Mouse (Mus musculus) kidney, embryonic 15.5 days (tissue): ENCODE data around the gene Pcsk4. TPM values are rescaled to one million over a fixed set of nuclear protein-coding genes. Genes with fewer than 3 reads are reported as not detected.

ENCODE experiments used
- ATAC-seq: fragments of 200-750 bp; cut with Nextera tagmentation; replicated peaks from 2 replicates; pipeline ENCODE4 v1.8.0; 2017; ENCODE audit warnings: moderate TSS enrichment; ENCODE audit not compliant: low FRiP score
- H3K27ac ChIP-seq: fragments of 300-500 bp; sonication (generic); 2 replicates; pipeline ENCODE4 v1.5.1; 2015; ENCODE audit warnings: mild to moderate bottlenecking, inconsistent platforms
- H3K27me3 ChIP-seq: fragments of 300-500 bp; sonication (generic); 2 replicates; pipeline ENCODE4 v1.6.1; 2015; ENCODE audit warnings: inconsistent platforms
- H3K36me3 ChIP-seq: fragments of 300-500 bp; sonication (generic); 2 replicates; pipeline ENCODE4 v1.6.1; 2015; ENCODE audit warnings: inconsistent platforms
- H3K4me1 ChIP-seq: fragments of 300-500 bp; sonication (generic); 2 replicates; pipeline ENCODE4 v1.6.1; 2015; ENCODE audit warnings: inconsistent platforms
- H3K4me2 ChIP-seq: fragments of 300-500 bp; sonication (generic); 2 replicates; pipeline ENCODE4 v1.6.1; 2015; ENCODE audit warnings: moderate library complexity, mild to moderate bottlenecking, inconsistent platforms
- H3K4me3 ChIP-seq: fragments of 300-500 bp; sonication (generic); replicated peaks from 2 replicates; pipeline ENCODE4 v1.5.1; 2015; ENCODE audit warnings: mild to moderate bottlenecking, inconsistent platforms
- H3K9ac ChIP-seq: fragments of 300-500 bp; sonication (generic); 2 replicates; pipeline ENCODE4 v1.6.1; 2015; ENCODE audit warnings: mild to moderate bottlenecking, inconsistent platforms
- H3K9me3 ChIP-seq: fragments of 300-500 bp; sonication (generic); replicated peaks from 2 replicates; pipeline ENCODE4 v1.6.1; 2016; ENCODE audit warnings: inconsistent platforms
- WGBS: fragments of 180-500 bp; shearing (Covaris S2); methylation state at CpG from one replicate; pipeline ENCODE4 v1.1.7; 2015; ENCODE audit warnings: mixed read lengths; 5-methylcytosine and 5-hydroxymethylcytosine counted together
- polyA plus RNA-seq: library from polyadenylated mRNA; unstranded; fragments of >200 nt; fragmentation: Nextera tagmentation; extraction: Ambion mirVana; gene quantifications from 2 replicates; pipeline ENCODE4 v1.2.1, GENCODE M21; 2015

The Pcsk4 gene
- 5.8 and 9.1 TPM in 2 replicates for polyA plus RNA-seq

- ATAC-seq, result peak; percentile 95
- Histone ChIP-seq H3K27me3 (peaks cover 24% of the 10 kb centered on the region), H3K27ac (peak within 1 kb of the TSS; percentile 29), H3K4me3 (peak within 1 kb of the TSS; percentile 54), H3K9ac (peak within 1 kb of the TSS; percentile 47), H3K36me3 (no peaks in the 10 kb centered on the region), H3K4me2 (peak within 1 kb of the TSS; percentile 89), H3K9me3 (no peaks in the 10 kb centered on the region), H3K4me1 (peaks cover 31% of the 10 kb centered on the region)
- WGBS, result 4% methylated on average over 36 of the region's 36 CpGs
Observed at GRCm38 (mm10) chr10:80329273-80330081, at the start of gene Pcsk4, which contains the start of gene Reep6. Gene Pcsk4, minus strand, starts transcription at chr10:80329498. Gene Reep6, plus strand, starts transcription at chr10:80329953.

- H3K27me3 ChIP-seq, result no peaks in the 10 kb centered on the region
- H3K4me1 ChIP-seq, result peaks cover 14% of the 10 kb centered on the region
- H3K4me2 ChIP-seq, result no peak overlapping the region
- ATAC-seq, result no peak
- H3K36me3 ChIP-seq, result peaks cover 34% of the 10 kb centered on the region
- no peak overlapping the region for H3K4me3 ChIP-seq
- H3K27ac ChIP-seq, result no peak overlapping the region
- WGBS, result 54% methylated on average over 10 of the region's 10 CpGs
- no peak overlapping the region for H3K9ac ChIP-seq
- H3K9me3 ChIP-seq, result no peaks in the 10 kb centered on the region
Observed at GRCm38 (mm10) chr10:80377716-80378115, 48.4 kb upstream of the Pcsk4 start.

DNA sequence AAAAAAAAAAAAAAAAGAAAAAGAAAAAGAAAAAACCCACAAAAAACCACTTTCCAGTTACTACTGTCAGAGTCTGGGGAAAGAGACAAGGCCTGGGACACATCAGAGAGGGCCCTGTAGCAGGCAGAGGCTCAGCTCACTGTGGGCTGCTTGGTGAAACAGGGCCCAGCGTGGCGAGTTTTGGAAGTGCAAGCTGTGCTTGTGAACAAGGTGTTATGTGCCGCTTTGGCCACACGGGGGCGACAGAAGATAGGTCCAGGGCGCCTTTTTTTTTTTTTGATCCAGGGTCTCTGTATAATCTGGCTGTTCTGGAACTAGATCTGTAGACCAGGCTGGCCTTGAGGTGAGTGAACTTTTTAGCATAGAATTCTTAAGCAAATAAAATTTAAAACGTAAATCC is 46.9 kb upstream of the Pcsk4 start:
- 2% methylated on average over 7 of the region's 7 CpGs for WGBS
- no peak overlapping the region for H3K4me3 ChIP-seq
- H3K4me1 ChIP-seq, result peaks cover 20% of the 10 kb centered on the region
- H3K27ac ChIP-seq, result no peak overlapping the region
- H3K4me2 ChIP-seq, result no peak overlapping the region
- H3K36me3 ChIP-seq, result peaks cover 18% of the 10 kb centered on the region
- no peaks in the 10 kb centered on the region for H3K27me3 ChIP-seq
- 0 out of 2 replicates have a peak, but pooled peaks have one; percentile 40 for ATAC-seq
- H3K9me3 ChIP-seq, result no peaks in the 10 kb centered on the region
- H3K9ac ChIP-seq, result no peak overlapping the region

DNA sequence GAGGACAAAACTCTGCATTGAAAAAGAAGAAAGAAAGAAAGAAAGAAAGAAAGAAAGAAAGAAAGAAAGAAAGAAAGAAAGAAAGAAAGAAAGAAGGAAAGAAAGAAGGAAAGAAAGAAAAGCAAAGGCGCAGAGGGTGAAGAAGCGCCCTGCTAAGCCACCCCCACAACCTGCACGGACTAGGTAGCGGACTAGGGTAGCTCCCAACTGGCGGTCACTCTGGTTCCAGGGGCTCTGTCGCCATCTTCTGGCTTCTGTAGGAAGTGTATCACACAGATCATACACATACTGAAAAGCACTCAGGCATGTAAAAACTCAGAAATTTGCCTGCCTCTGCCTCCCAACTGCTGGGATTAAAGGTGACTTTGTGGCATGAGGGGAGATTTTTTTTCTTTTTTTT is 44.8 kb upstream of the Pcsk4 start:
- no peak overlapping the region for H3K27ac ChIP-seq
- ATAC-seq, result no peak

DNA sequence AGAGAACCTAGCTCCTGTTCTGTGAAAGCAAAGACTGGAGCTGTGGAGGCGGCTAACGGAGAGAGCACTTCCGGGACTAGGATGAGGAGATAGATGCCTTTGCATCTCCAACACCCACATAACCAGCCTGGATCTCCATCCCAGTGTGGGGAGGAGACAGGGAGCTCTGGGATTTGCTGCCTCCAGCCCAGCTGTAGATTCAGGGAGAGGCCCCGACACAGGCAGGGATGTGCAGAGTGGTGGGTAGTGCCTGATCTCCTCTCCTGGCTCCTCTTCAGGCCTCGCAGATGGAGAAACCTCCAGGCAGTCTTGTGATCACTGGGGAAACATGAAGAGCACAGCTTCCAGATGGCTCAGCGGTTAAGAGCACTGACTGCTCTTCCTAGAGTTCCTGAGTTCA is 43.4 kb upstream of the Pcsk4 start:
- no peak overlapping the region for H3K9ac ChIP-seq
- H3K4me2 ChIP-seq, result no peak overlapping the region
- no peak overlapping the region for H3K27ac ChIP-seq
- H3K27me3 ChIP-seq, result no peaks in the 10 kb centered on the region
- no peak for ATAC-seq
- 81% methylated on average over 6 of the region's 6 CpGs for WGBS
- 0 out of 2 replicates have a peak, but pooled peaks cover 3% of the 10 kb centered on the region for H3K9me3 ChIP-seq
- H3K4me1 ChIP-seq, result peaks cover 17% of the 10 kb centered on the region
- no peak overlapping the region for H3K4me3 ChIP-seq
- H3K36me3 ChIP-seq, result no peaks in the 10 kb centered on the region

More for the DNA sequence above, 44.8 kb upstream of the Pcsk4 start:
- no peaks in the 10 kb centered on the region for H3K27me3 ChIP-seq
- no peak overlapping the region for H3K9ac ChIP-seq
- peaks cover 16% of the 10 kb centered on the region for H3K4me1 ChIP-seq
- H3K9me3 ChIP-seq, result no peaks in the 10 kb centered on the region
- H3K4me2 ChIP-seq, result no peak overlapping the region
- 22% methylated on average over 6 of the region's 6 CpGs for WGBS
- H3K36me3 ChIP-seq, result no peaks in the 10 kb centered on the region
- no peak overlapping the region for H3K4me3 ChIP-seq

GRCm38 (mm10) chr10:80371983-80372382 is 42.7 kb upstream of the Pcsk4 start:
- no peaks in the 10 kb centered on the region for H3K36me3 ChIP-seq
- WGBS, result 46% methylated on average over 9 of the region's 9 CpGs
- peak overlapping the region; percentile 41 for H3K4me3 ChIP-seq
- H3K9ac ChIP-seq, result no peak overlapping the region
- no peak for ATAC-seq
- H3K27ac ChIP-seq, result peak overlapping the region; percentile 58
- H3K4me2 ChIP-seq, result peak overlapping the region; percentile 49
- H3K27me3 ChIP-seq, result no peaks in the 10 kb centered on the region
- 0 out of 2 replicates have a peak, but pooled peaks cover 3% of the 10 kb centered on the region for H3K9me3 ChIP-seq
- H3K4me1 ChIP-seq, result peaks cover 20% of the 10 kb centered on the region

DNA sequence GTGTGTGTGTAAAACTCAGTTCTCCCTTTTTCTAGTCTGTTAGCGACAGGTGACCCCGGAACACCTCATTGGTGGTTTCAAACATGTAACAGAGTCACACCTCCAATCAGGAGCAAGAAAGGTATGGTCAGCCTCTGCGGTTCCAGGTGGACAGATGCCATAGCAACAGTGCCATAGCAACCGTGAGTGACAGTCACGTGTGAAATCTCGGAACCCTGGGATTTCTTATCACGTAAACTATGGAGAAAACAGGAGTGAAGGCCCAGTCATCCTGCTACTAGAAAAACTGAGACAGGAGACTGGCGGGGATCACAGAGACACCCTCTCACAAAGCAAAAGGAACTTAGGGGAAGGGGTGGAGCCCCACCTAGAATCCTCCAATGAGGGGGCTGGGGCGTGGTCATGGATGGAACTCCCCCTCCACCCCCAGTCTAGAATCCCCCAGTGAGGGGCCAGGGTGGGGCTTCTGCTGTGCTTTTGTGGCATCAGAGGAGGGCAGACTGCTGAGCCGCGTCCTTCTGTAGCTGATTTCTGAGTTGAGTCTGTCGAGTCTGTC is 42.2 kb upstream of the Pcsk4 start:
- Histone ChIP-seq H3K4me2 (peak overlapping the region; percentile 49), H3K27me3 (no peaks in the 10 kb centered on the region), H3K4me1 (peaks cover 20% of the 10 kb centered on the region), H3K9ac (no peak overlapping the region), H3K36me3 (no peaks in the 10 kb centered on the region), H3K4me3 (peak overlapping the region; percentile 41), H3K27ac (peak overlapping the region; percentile 58), H3K9me3 (0 out of 2 replicates have a peak, but pooled peaks cover 3% of the 10 kb centered on the region)
- peak; percentile 86 for ATAC-seq
- 4% methylated on average over 12 of the region's 12 CpGs for WGBS

DNA sequence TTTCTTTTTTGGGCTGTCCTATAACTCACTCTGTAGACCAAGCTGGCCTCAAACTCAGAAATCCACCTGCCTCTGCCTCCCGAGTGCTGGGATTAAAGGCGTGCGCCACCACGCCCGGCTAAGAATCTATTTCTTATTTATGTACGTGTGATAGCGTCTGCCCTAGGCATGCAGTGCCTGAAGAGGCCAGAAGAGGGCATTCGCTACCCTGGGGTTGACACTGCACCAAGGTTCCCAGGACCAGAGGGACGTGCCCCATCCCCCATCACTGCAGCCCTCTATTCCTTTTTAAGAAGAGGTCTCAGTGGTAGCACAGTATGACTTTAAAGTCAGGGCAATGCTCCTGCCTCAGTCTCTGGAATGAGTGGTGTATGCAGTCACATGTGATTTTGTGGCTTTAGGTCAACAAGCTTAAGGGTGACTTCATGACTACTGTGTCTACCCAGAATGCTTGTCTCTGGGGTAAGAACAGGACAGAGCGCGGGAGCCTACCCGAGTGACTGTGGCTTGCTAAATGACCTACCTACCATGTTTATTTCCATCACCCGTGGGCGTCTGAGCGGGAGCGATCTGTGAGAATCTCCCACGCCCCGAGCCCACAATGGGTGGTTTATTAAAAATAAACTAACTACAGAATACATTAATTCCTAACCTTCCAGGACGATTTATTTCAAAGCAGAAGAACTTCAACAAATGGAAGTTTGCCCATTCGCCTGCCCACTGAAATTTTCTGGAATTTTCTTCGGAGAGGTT is 40.9 kb upstream of the Pcsk4 start:
- H3K4me1 ChIP-seq, result peaks cover 20% of the 10 kb centered on the region
- H3K36me3 ChIP-seq, result no peaks in the 10 kb centered on the region
- H3K27ac ChIP-seq, result no peak overlapping the region
- H3K9ac ChIP-seq, result no peak overlapping the region
- H3K4me3 ChIP-seq, result no peak overlapping the region
- WGBS, result 77% methylated on average over 21 of the region's 21 CpGs
- 0 out of 2 replicates have a peak, but pooled peaks cover under 1% of the 10 kb centered on the region for H3K27me3 ChIP-seq
- no peak overlapping the region for H3K4me2 ChIP-seq
- 0 out of 2 replicates have a peak, but pooled peaks cover 3% of the 10 kb centered on the region for H3K9me3 ChIP-seq
- ATAC-seq, result no peak

DNA sequence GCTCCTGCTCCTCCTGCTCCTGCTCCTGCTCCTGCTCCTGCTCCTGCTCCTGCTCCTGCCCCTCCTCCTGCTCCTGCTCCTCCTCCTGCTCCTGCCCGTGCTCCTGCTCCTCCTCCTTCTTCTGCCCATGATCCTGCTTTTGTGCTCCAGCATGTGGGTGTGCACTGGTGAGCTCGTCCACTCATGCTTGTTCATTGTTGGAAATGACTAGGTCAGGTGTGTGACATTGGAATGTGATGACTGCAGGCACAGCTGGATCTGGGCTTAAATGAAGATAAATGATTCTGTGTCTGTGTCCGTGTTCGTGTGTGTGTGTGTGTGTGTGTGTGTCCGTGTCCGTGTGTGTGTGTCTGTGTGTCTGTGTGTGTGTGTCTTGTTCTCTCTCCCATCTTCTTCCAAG is 39.1 kb upstream of the Pcsk4 start:
- H3K9me3 ChIP-seq, result 0 out of 2 replicates have a peak, but pooled peaks cover 3% of the 10 kb centered on the region
- peaks cover 24% of the 10 kb centered on the region for H3K4me1 ChIP-seq
- ATAC-seq, result no peak
- no peak overlapping the region for H3K27ac ChIP-seq
- no peak overlapping the region for H3K4me3 ChIP-seq
- WGBS, result 92% methylated on average over 6 of the region's 6 CpGs
- H3K27me3 ChIP-seq, result peaks cover 14% of the 10 kb centered on the region
- H3K36me3 ChIP-seq, result no peaks in the 10 kb centered on the region
- H3K9ac ChIP-seq, result no peak overlapping the region
- H3K4me2 ChIP-seq, result no peak overlapping the region

GRCm38 (mm10) chr10:80367954-80368353 is 38.7 kb upstream of the Pcsk4 start:
- H3K4me3 ChIP-seq, result no peak overlapping the region
- WGBS, result 49% methylated on average over 5 of the region's 5 CpGs
- no peak for ATAC-seq

DNA sequence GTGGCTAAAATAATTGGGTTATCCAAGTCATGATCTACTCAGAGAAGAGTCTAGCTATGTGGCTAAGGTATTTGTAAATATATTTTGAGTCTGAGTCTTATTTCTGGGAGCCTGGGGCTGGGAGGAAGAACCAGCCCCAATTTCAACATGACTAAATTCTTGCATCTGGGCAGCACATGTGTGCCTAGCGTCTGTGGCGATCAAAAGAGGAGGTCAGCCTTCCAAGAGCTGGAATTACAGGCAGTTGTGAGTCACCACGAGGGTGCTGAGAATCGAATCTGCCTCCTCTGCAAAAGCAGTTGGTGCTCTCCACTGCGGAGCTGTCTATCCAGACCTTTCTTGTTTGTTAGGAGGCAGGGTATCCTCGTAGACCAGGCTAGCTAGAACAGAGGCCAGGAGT is 36.4 kb upstream of the Pcsk4 start:
- no peak for ATAC-seq

More at GRCm38 (mm10) chr10:80367954-80368353, 38.7 kb upstream of the Pcsk4 start:
- Histone ChIP-seq H3K4me2 (no peak overlapping the region), H3K36me3 (no peaks in the 10 kb centered on the region), H3K9me3 (0 out of 2 replicates have a peak, but pooled peaks cover 3% of the 10 kb centered on the region), H3K4me1 (peaks cover 24% of the 10 kb centered on the region), H3K9ac (no peak overlapping the region), H3K27ac (no peak overlapping the region), H3K27me3 (peaks cover 15% of the 10 kb centered on the region)

More for the DNA sequence above, 36.4 kb upstream of the Pcsk4 start:
- no peaks in the 10 kb centered on the region for H3K36me3 ChIP-seq
- no peak overlapping the region for H3K9ac ChIP-seq
- H3K4me1 ChIP-seq, result peaks cover 8% of the 10 kb centered on the region; the same call in 1 of the 2 replicates
- no peak overlapping the region for H3K4me2 ChIP-seq
- 0 out of 2 replicates have a peak, but pooled peaks cover 3% of the 10 kb centered on the region for H3K9me3 ChIP-seq
- peaks cover 23% of the 10 kb centered on the region for H3K27me3 ChIP-seq
- WGBS, result 70% methylated on average over 6 of the region's 6 CpGs
- H3K27ac ChIP-seq, result no peak overlapping the region
- H3K4me3 ChIP-seq, result no peak overlapping the region
